Mouse (Mus musculus): ENCODE data around the gene Med23.

GRCm38 (mm10) chr10:24826130-24826529, 43.7 kb upstream of the Med23 start:
- TF ChIP-seq POLR2A (IDR thresholded peaks at IDR 0.05; ENCODE audit: insufficient read length, low read depth) (no peak), USF1 (IDR thresholded peaks at IDR 0.05; ENCODE audit: low read depth) (no peak), MAX (IDR thresholded peaks at IDR 0.05; ENCODE audit: low read depth) (no peak)

Data from myocyte (in vitro differentiated cells).